Mouse (Mus musculus): Measurements from ENCODE around the gene Dzip1. TPM values are rescaled to one million over a fixed set of nuclear protein-coding genes. Genes with fewer than 3 reads are reported as not detected.

Dzip1 gene
- polyA plus RNA-seq, 1 experiment from 2014 or later = 31.4 TPM

DNA sequence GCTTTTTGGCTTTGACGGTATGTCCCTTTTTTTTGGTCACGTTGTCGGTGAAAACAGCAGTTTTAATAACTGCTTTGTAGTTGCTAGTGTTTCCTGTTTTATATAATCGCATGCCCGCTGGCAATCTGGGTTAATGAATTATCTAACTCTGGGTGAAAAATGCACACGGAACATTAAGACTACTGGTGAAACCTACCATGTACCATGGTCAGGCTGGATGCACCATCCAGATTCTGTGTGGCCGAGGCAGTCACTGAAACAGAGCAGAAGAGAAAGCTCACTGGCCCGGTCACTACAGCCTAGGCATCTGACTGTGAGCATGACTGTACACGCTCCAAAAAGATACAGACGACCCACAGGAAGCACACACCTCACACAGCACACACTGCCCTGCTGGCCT lies 29.6 kb downstream of the Dzip1 start:
- H3K9me3 ChIP-seq (ENCODE audit: control insufficient read depth, low read length) = no peaks in the 10 kb centered on the region
- no peak overlapping the region for H3K4me2 ChIP-seq (ENCODE audit: low read depth)
- 94% methylated on average over 10 of the region's 10 CpGs for whole genome bisulfite sequencing
- ATAC-seq (ENCODE audit: insufficient read depth, low FRiP score, low TSS enrichment) = no peak
- no peak overlapping the region for H3K27ac ChIP-seq (ENCODE audit: low read depth, low read length)
- no peak overlapping the region for H3K4me3 ChIP-seq (ENCODE audit: low read depth, low read length)
- no peaks in the 10 kb centered on the region for H3K27me3 ChIP-seq (ENCODE audit: control insufficient read depth, insufficient read depth, low read length)
- peaks cover 4% of the 10 kb centered on the region; the same call in 1 of the 2 replicates for H3K36me3 ChIP-seq (ENCODE audit: control insufficient read depth, insufficient read depth, low read length)
- no peak overlapping the region for H3K9ac ChIP-seq (ENCODE audit: low read length)
- no peaks in the 10 kb centered on the region for H3K4me1 ChIP-seq (ENCODE audit: control insufficient read depth, insufficient read depth, low read length)
- DNase-seq (ENCODE audit: low spot score) = no peak

- WGBS = 92% methylated on average over 7 of the region's 7 CpGs
- DNase-seq (ENCODE audit: low spot score) (no peak), ATAC-seq (ENCODE audit: insufficient read depth, low FRiP score, low TSS enrichment) (no peak)
- H3K4me3 ChIP-seq (ENCODE audit: low read depth, low read length) = no peak overlapping the region
- H3K4me1 ChIP-seq (ENCODE audit: control insufficient read depth, insufficient read depth, low read length) = no peaks in the 10 kb centered on the region
- H3K27me3 ChIP-seq (ENCODE audit: control insufficient read depth, insufficient read depth, low read length) = no peaks in the 10 kb centered on the region
- H3K9ac ChIP-seq (ENCODE audit: low read length) = no peak overlapping the region
- H3K27ac ChIP-seq (ENCODE audit: low read depth, low read length) = no peak overlapping the region
- H3K4me2 ChIP-seq (ENCODE audit: low read depth) = no peak overlapping the region
- peaks cover 4% of the 10 kb centered on the region; the same call in 1 of the 2 replicates for H3K36me3 ChIP-seq (ENCODE audit: control insufficient read depth, insufficient read depth, low read length)
- no peaks in the 10 kb centered on the region for H3K9me3 ChIP-seq (ENCODE audit: control insufficient read depth, low read length)
Measured at GRCm38 (mm10) chr14:118895228-118895627, 30.0 kb downstream of the Dzip1 start.

DNA sequence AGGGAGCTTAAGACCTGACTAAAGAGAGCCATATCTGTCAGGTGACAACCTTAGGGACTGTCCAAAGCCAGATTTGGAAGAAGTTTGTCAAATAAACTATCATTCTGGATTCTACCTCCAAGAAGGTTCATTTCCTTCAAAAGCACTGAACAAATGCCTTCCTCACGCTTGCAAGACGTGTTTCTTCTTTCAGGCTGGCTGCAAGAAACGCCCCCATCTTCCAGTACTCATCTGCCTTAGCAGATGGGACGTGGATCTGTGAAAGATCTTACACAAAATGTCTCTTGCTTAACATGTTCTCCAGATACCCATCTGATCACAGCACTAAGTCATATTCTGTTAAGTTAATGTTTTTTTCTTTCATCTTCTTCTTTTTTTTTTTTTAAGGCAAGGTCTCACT lies 35.2 kb downstream of the Dzip1 start:
- no peak overlapping the region for H3K4me2 ChIP-seq (ENCODE audit: low read depth)
- no peaks in the 10 kb centered on the region for H3K9me3 ChIP-seq (ENCODE audit: control insufficient read depth, low read length)
- DNase-seq (ENCODE audit: low spot score) = no peak
- no peaks in the 10 kb centered on the region for H3K4me1 ChIP-seq (ENCODE audit: control insufficient read depth, insufficient read depth, low read length)
- no peak overlapping the region for H3K9ac ChIP-seq (ENCODE audit: low read length)
- H3K27ac ChIP-seq (ENCODE audit: low read depth, low read length) = no peak overlapping the region
- peaks cover 9% of the 10 kb centered on the region for H3K36me3 ChIP-seq (ENCODE audit: control insufficient read depth, insufficient read depth, low read length)
- no peak for ATAC-seq (ENCODE audit: insufficient read depth, low FRiP score, low TSS enrichment)
- 94% methylated on average over 4 of the region's 4 CpGs for WGBS
- H3K27me3 ChIP-seq (ENCODE audit: control insufficient read depth, insufficient read depth, low read length) = no peaks in the 10 kb centered on the region
- no peak overlapping the region for H3K4me3 ChIP-seq (ENCODE audit: low read depth, low read length)

- Histone ChIP-seq H3K36me3 (ENCODE audit: control insufficient read depth, insufficient read depth, low read length) (peaks cover 14% of the 10 kb centered on the region), H3K9me3 (ENCODE audit: control insufficient read depth, low read length) (no peaks in the 10 kb centered on the region), H3K27ac (ENCODE audit: low read depth, low read length) (no peak overlapping the region), H3K9ac (ENCODE audit: low read length) (no peak overlapping the region), H3K27me3 (ENCODE audit: control insufficient read depth, insufficient read depth, low read length) (no peaks in the 10 kb centered on the region), H3K4me3 (ENCODE audit: low read depth, low read length) (no peak overlapping the region), H3K4me2 (ENCODE audit: low read depth) (no peak overlapping the region), H3K4me1 (ENCODE audit: control insufficient read depth, insufficient read depth, low read length) (no peaks in the 10 kb centered on the region)
- WGBS = 89% methylated on average over 7 of the region's 7 CpGs
- DNase-seq (ENCODE audit: low spot score) (no peak), ATAC-seq (ENCODE audit: insufficient read depth, low FRiP score, low TSS enrichment) (no peak)
Measured at GRCm38 (mm10) chr14:118884250-118884556, 41.1 kb downstream of the Dzip1 start.

- H3K9ac ChIP-seq (ENCODE audit: low read length) = no peak overlapping the region
- H3K4me3 ChIP-seq (ENCODE audit: low read depth, low read length) = no peak overlapping the region
- no peak for ATAC-seq (ENCODE audit: insufficient read depth, low FRiP score, low TSS enrichment)
- H3K4me2 ChIP-seq (ENCODE audit: low read depth) = no peak overlapping the region
- peaks cover 15% of the 10 kb centered on the region for H3K36me3 ChIP-seq (ENCODE audit: control insufficient read depth, insufficient read depth, low read length)
- H3K4me1 ChIP-seq (ENCODE audit: control insufficient read depth, insufficient read depth, low read length) = no peaks in the 10 kb centered on the region
- DNase-seq (ENCODE audit: low spot score) = no peak
- no peaks in the 10 kb centered on the region for H3K9me3 ChIP-seq (ENCODE audit: control insufficient read depth, low read length)
- no peaks in the 10 kb centered on the region for H3K27me3 ChIP-seq (ENCODE audit: control insufficient read depth, insufficient read depth, low read length)
- WGBS = 91% methylated on average over 18 of the region's 18 CpGs
- no peak overlapping the region for H3K27ac ChIP-seq (ENCODE audit: low read depth, low read length)
Measured at GRCm38 (mm10) chr14:118883344-118884249, 41.7 kb downstream of the Dzip1 start.

DNA sequence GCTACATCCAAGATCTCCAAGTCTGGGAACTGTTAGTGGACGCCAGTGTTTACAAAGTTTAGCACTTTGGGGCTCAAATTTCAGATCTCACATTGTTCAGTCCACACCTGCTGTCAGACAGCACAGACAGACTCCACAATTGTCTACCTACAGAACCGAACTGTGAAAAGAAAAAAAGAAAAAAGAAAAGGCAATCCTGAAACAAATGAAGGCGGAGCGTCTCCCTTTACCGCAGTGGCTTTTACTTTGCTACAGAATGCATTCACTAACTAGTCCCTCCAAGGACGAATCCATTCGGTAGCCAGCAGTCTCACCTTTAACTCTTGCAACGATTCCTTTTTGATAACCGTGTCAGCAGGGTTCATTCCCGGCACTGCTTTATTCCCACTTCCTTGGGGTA lies 44.6 kb downstream of the Dzip1 start:
- H3K4me2 ChIP-seq (ENCODE audit: low read depth) = no peak overlapping the region
- H3K4me3 ChIP-seq (ENCODE audit: low read depth, low read length) = no peak overlapping the region
- 85% methylated on average over 10 of the region's 10 CpGs for WGBS
- DNase-seq (ENCODE audit: low spot score) (no peak), ATAC-seq (ENCODE audit: insufficient read depth, low FRiP score, low TSS enrichment) (no peak)
- no peak overlapping the region for H3K9ac ChIP-seq (ENCODE audit: low read length)
- no peaks in the 10 kb centered on the region for H3K27me3 ChIP-seq (ENCODE audit: control insufficient read depth, insufficient read depth, low read length)
- H3K9me3 ChIP-seq (ENCODE audit: control insufficient read depth, low read length) = no peaks in the 10 kb centered on the region
- peaks cover 17% of the 10 kb centered on the region for H3K36me3 ChIP-seq (ENCODE audit: control insufficient read depth, insufficient read depth, low read length)
- no peaks in the 10 kb centered on the region for H3K4me1 ChIP-seq (ENCODE audit: control insufficient read depth, insufficient read depth, low read length)
- no peak overlapping the region for H3K27ac ChIP-seq (ENCODE audit: low read depth, low read length)

DNA sequence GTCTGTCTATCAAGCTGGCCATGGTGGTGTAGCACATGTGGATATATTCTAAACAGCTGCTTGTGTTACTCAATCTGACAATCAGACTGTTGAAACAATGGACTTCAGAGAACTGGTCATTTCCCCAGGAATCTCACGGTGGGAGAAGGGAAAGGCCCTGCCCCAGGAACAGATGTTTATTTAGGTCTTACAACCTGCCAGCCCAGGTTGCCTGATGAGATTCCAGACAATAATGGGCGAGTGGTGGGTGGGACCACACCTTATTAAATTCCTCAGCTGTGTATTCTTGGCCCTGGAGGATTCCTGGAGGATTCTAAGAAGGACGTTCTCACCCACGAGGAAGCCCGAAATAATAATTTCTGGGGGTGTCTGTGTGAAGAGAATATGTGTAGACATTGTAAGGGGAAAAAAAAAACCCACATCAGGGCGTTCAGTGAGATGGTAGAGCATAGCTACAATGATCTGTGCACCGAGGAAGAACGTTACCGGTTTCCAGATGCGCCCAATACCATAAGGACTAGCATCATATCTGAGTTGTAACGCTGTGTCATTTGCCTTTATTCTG lies 46.8 kb downstream of the Dzip1 start:
- WGBS = 88% methylated on average over 11 of the region's 11 CpGs
- H3K9me3 ChIP-seq (ENCODE audit: control insufficient read depth, low read length) = no peaks in the 10 kb centered on the region
- no peaks in the 10 kb centered on the region for H3K4me1 ChIP-seq (ENCODE audit: control insufficient read depth, insufficient read depth, low read length)
- peaks cover 15% of the 10 kb centered on the region for H3K36me3 ChIP-seq (ENCODE audit: control insufficient read depth, insufficient read depth, low read length)
- no peak overlapping the region for H3K4me3 ChIP-seq (ENCODE audit: low read depth, low read length)
- ATAC-seq (ENCODE audit: insufficient read depth, low FRiP score, low TSS enrichment) (no peak), DNase-seq (ENCODE audit: low spot score) (no peak)
- H3K27me3 ChIP-seq (ENCODE audit: control insufficient read depth, insufficient read depth, low read length) = no peaks in the 10 kb centered on the region
- no peak overlapping the region for H3K27ac ChIP-seq (ENCODE audit: low read depth, low read length)
- no peak overlapping the region for H3K9ac ChIP-seq (ENCODE audit: low read length)
- no peak overlapping the region for H3K4me2 ChIP-seq (ENCODE audit: low read depth)

- H3K4me2 ChIP-seq (ENCODE audit: low read depth) = no peak overlapping the region
- DNase-seq (ENCODE audit: low spot score) (no peak), ATAC-seq (ENCODE audit: insufficient read depth, low FRiP score, low TSS enrichment) (no peak)
- H3K4me1 ChIP-seq (ENCODE audit: control insufficient read depth, insufficient read depth, low read length) = no peaks in the 10 kb centered on the region
- no peaks in the 10 kb centered on the region for H3K9me3 ChIP-seq (ENCODE audit: control insufficient read depth, low read length)
- no peak overlapping the region for H3K4me3 ChIP-seq (ENCODE audit: low read depth, low read length)
- peaks cover 8% of the 10 kb centered on the region for H3K36me3 ChIP-seq (ENCODE audit: control insufficient read depth, insufficient read depth, low read length)
- H3K27ac ChIP-seq (ENCODE audit: low read depth, low read length) = no peak overlapping the region
- 79% methylated on average over 10 of the region's 10 CpGs for WGBS
- no peak overlapping the region for H3K9ac ChIP-seq (ENCODE audit: low read length)
- no peaks in the 10 kb centered on the region for H3K27me3 ChIP-seq (ENCODE audit: control insufficient read depth, insufficient read depth, low read length)
Measured at GRCm38 (mm10) chr14:118874786-118875415, 50.4 kb downstream of the Dzip1 start.

- ATAC-seq (ENCODE audit: insufficient read depth, low FRiP score, low TSS enrichment) = no peak
- Histone ChIP-seq H3K9ac (ENCODE audit: low read length) (no peak overlapping the region), H3K4me3 (ENCODE audit: low read depth, low read length) (no peak overlapping the region), H3K27ac (ENCODE audit: low read depth, low read length) (no peak overlapping the region), H3K4me2 (ENCODE audit: low read depth) (no peak overlapping the region), H3K9me3 (ENCODE audit: control insufficient read depth, low read length) (no peaks in the 10 kb centered on the region), H3K4me1 (ENCODE audit: control insufficient read depth, insufficient read depth, low read length) (no peaks in the 10 kb centered on the region), H3K36me3 (ENCODE audit: control insufficient read depth, insufficient read depth, low read length) (peaks cover 6% of the 10 kb centered on the region), H3K27me3 (ENCODE audit: control insufficient read depth, insufficient read depth, low read length) (no peaks in the 10 kb centered on the region)
- no peak for DNase-seq (ENCODE audit: low spot score)
- WGBS = 93% methylated on average over 4 of the region's 4 CpGs
Measured at GRCm38 (mm10) chr14:118874126-118874525, 51.1 kb downstream of the Dzip1 start.
